Mouse (Mus musculus): Measurements from ENCODE around the gene Stx5a. TPM values are rescaled to one million over a fixed set of nuclear protein-coding genes. Genes with fewer than 3 reads are reported as not detected.
A peak's percentile ranks its signal among the peaks of the same experiment; 100 is the strongest.

The Stx5a gene
- polyA plus RNA-seq, 1 experiment, result 49.5 TPM

GRCm38 (mm10) chr19:8734334-8734733 lies 6.9 kb upstream of the Stx5a start:
- H3K79me2 ChIP-seq (ENCODE audit: control insufficient read depth, insufficient read depth), result peaks cover 21% of the 10 kb centered on the region
- H3ac ChIP-seq (ENCODE audit: control insufficient read depth, insufficient read length), result no peak overlapping the region
- peaks cover 13% of the 10 kb centered on the region for H3K36me3 ChIP-seq (ENCODE audit: control insufficient read depth, insufficient read depth)
- no peak overlapping the region for H3K4me3 ChIP-seq
- no peak overlapping the region for H3K4me2 ChIP-seq (ENCODE audit: low read depth)
- TF ChIP-seq MAX (IDR thresholded peaks at IDR 0.05; ENCODE audit: low read depth), result no peak
- no peak for TF ChIP-seq MYOG (IDR thresholded peaks at IDR 0.05; ENCODE audit: control insufficient read depth in 1 of 3, insufficient read depth in 1 of 3, insufficient read length in 2 of 3, low read depth in 2 of 3)
- no peak for TF ChIP-seq E2F4 (IDR thresholded peaks at IDR 0.05; ENCODE audit: insufficient read depth)
- no peak for TF ChIP-seq SRF (IDR thresholded peaks at IDR 0.05; ENCODE audit: control insufficient read depth, insufficient read length, low read depth)
- TF ChIP-seq POLR2AphosphoS2 (IDR thresholded peaks at IDR 0.05; ENCODE audit: insufficient read length, low read depth), result no peak
- TF ChIP-seq TCF3 (IDR thresholded peaks at IDR 0.05; ENCODE audit: insufficient read length, low read depth), result no peak
- TF ChIP-seq CEBPB (IDR thresholded peaks at IDR 0.05; ENCODE audit: insufficient read depth, poor library complexity, severe bottlenecking), result no peak
- TF ChIP-seq USF1 (IDR thresholded peaks at IDR 0.05; ENCODE audit: low read depth), result no peak
- no peak for TF ChIP-seq REST (IDR thresholded peaks at IDR 0.05; ENCODE audit: insufficient read depth, insufficient read length)
- no peak for TF ChIP-seq MYOD1 (IDR thresholded peaks at IDR 0.05; ENCODE audit: control insufficient read depth in 1 of 3, insufficient read length in 2 of 3, low read depth in 2 of 3)
- TF ChIP-seq POLR2A (IDR thresholded peaks at IDR 0.05; ENCODE audit: insufficient read length, low read depth), result no peak
- no peak for TF ChIP-seq TCF12 (IDR thresholded peaks at IDR 0.05; ENCODE audit: insufficient read depth, poor library complexity, severe bottlenecking)
- H3K27me3 ChIP-seq (ENCODE audit: control insufficient read depth, insufficient read depth, insufficient read length), result no peaks in the 10 kb centered on the region

GRCm38 (mm10) chr19:8735389-8736159 lies 5.6 kb upstream of the Stx5a start, which contains the start of gene Wdr74:
TSS of gene Wdr74 (plus strand) at chr19:8735827.
- Histone ChIP-seq H3K4me2 (ENCODE audit: low read depth) (peak within 1 kb of the TSS; percentile 92), H3K4me3 (peak within 1 kb of the TSS; percentile 97), H3ac (ENCODE audit: control insufficient read depth, insufficient read length) (peak within 1 kb of the TSS; percentile 33), H3K27me3 (ENCODE audit: control insufficient read depth, insufficient read depth, insufficient read length) (no peaks in the 10 kb centered on the region), H3K79me2 (ENCODE audit: control insufficient read depth, insufficient read depth) (peaks cover 21% of the 10 kb centered on the region), H3K36me3 (ENCODE audit: control insufficient read depth, insufficient read depth) (peaks cover 22% of the 10 kb centered on the region)
- TF ChIP-seq E2F4 (IDR thresholded peaks at IDR 0.05; ENCODE audit: insufficient read depth) (no peak), POLR2A (IDR thresholded peaks at IDR 0.05; ENCODE audit: insufficient read length, low read depth) (peak; percentile 98), REST (IDR thresholded peaks at IDR 0.05; ENCODE audit: insufficient read depth, insufficient read length) (peak; percentile 22), SRF (IDR thresholded peaks at IDR 0.05; ENCODE audit: control insufficient read depth, insufficient read length, low read depth) (peak; percentile 92), MYOD1 (IDR thresholded peaks at IDR 0.05; ENCODE audit: control insufficient read depth in 1 of 3, insufficient read length in 2 of 3, low read depth in 2 of 3) (no peak), POLR2AphosphoS2 (IDR thresholded peaks at IDR 0.05; ENCODE audit: insufficient read length, low read depth) (peak; percentile 97), CEBPB (IDR thresholded peaks at IDR 0.05; ENCODE audit: insufficient read depth, poor library complexity, severe bottlenecking) (no peak), MAX (IDR thresholded peaks at IDR 0.05; ENCODE audit: low read depth) (peak; percentile 50), TCF12 (IDR thresholded peaks at IDR 0.05; ENCODE audit: insufficient read depth, poor library complexity, severe bottlenecking) (no peak), MYOG (IDR thresholded peaks at IDR 0.05; ENCODE audit: control insufficient read depth in 1 of 3, insufficient read depth in 1 of 3, insufficient read length in 2 of 3, low read depth in 2 of 3) (no peak)

- no peak for TF ChIP-seq POLR2A (IDR thresholded peaks at IDR 0.05; ENCODE audit: insufficient read length, low read depth)
- no peak for TF ChIP-seq REST (IDR thresholded peaks at IDR 0.05; ENCODE audit: insufficient read depth, insufficient read length)
- no peak for TF ChIP-seq MYOG (IDR thresholded peaks at IDR 0.05; ENCODE audit: control insufficient read depth in 1 of 3, insufficient read depth in 1 of 3, insufficient read length in 2 of 3, low read depth in 2 of 3)
- TF ChIP-seq MYOD1 (IDR thresholded peaks at IDR 0.05; ENCODE audit: control insufficient read depth in 1 of 3, insufficient read length in 2 of 3, low read depth in 2 of 3), result no peak
- H3K4me3 ChIP-seq, result peak overlapping the region; percentile 97
- H3ac ChIP-seq (ENCODE audit: control insufficient read depth, insufficient read length), result peak overlapping the region; percentile 33
- peaks cover 21% of the 10 kb centered on the region for H3K79me2 ChIP-seq (ENCODE audit: control insufficient read depth, insufficient read depth)
- no peaks in the 10 kb centered on the region for H3K27me3 ChIP-seq (ENCODE audit: control insufficient read depth, insufficient read depth, insufficient read length)
- peaks cover 22% of the 10 kb centered on the region for H3K36me3 ChIP-seq (ENCODE audit: control insufficient read depth, insufficient read depth)
- peak overlapping the region; percentile 92 for H3K4me2 ChIP-seq (ENCODE audit: low read depth)
These were observed 5.1 kb upstream of the Stx5a start for GRCm38 (mm10) chr19:8736160-8736467.

GRCm38 (mm10) chr19:8738911-8739310 lies 2.3 kb upstream of the Stx5a start:
- TF ChIP-seq TCF3 (IDR thresholded peaks at IDR 0.05; ENCODE audit: insufficient read length, low read depth) (no peak), REST (IDR thresholded peaks at IDR 0.05; ENCODE audit: insufficient read depth, insufficient read length) (no peak), USF1 (IDR thresholded peaks at IDR 0.05; ENCODE audit: low read depth) (no peak)
- Histone ChIP-seq H3K36me3 (ENCODE audit: control insufficient read depth, insufficient read depth) (peaks cover 34% of the 10 kb centered on the region), H3K27me3 (ENCODE audit: control insufficient read depth, insufficient read depth, insufficient read length) (no peaks in the 10 kb centered on the region), H3K4me2 (ENCODE audit: low read depth) (no peak overlapping the region), H3ac (ENCODE audit: control insufficient read depth, insufficient read length) (no peak overlapping the region), H3K4me3 (no peak overlapping the region), H3K79me2 (ENCODE audit: control insufficient read depth, insufficient read depth) (peaks cover 44% of the 10 kb centered on the region)

- TF ChIP-seq MYOG (IDR thresholded peaks at IDR 0.05; ENCODE audit: control insufficient read depth in 1 of 3, insufficient read depth in 1 of 3, insufficient read length in 2 of 3, low read depth in 2 of 3), result no peak
- TF ChIP-seq USF1 (IDR thresholded peaks at IDR 0.05; ENCODE audit: low read depth), result no peak
- TF ChIP-seq SRF (IDR thresholded peaks at IDR 0.05; ENCODE audit: control insufficient read depth, insufficient read length, low read depth), result no peak
- no peak for TF ChIP-seq REST (IDR thresholded peaks at IDR 0.05; ENCODE audit: insufficient read depth, insufficient read length)
- TF ChIP-seq MAX (IDR thresholded peaks at IDR 0.05; ENCODE audit: low read depth), result no peak
- TF ChIP-seq POLR2AphosphoS2 (IDR thresholded peaks at IDR 0.05; ENCODE audit: insufficient read length, low read depth), result no peak
- no peak for TF ChIP-seq E2F4 (IDR thresholded peaks at IDR 0.05; ENCODE audit: insufficient read depth)
- no peak for TF ChIP-seq POLR2A (IDR thresholded peaks at IDR 0.05; ENCODE audit: insufficient read length, low read depth)
- TF ChIP-seq TCF12 (IDR thresholded peaks at IDR 0.05; ENCODE audit: insufficient read depth, poor library complexity, severe bottlenecking), result no peak
- TF ChIP-seq MYOD1 (IDR thresholded peaks at IDR 0.05; ENCODE audit: control insufficient read depth in 1 of 3, insufficient read length in 2 of 3, low read depth in 2 of 3), result no peak
- no peak for TF ChIP-seq CEBPB (IDR thresholded peaks at IDR 0.05; ENCODE audit: insufficient read depth, poor library complexity, severe bottlenecking)
- no peak for TF ChIP-seq TCF3 (IDR thresholded peaks at IDR 0.05; ENCODE audit: insufficient read length, low read depth)
- no peak overlapping the region for H3ac ChIP-seq (ENCODE audit: control insufficient read depth, insufficient read length)
- H3K4me3 ChIP-seq, result no peak overlapping the region
- H3K36me3 ChIP-seq (ENCODE audit: control insufficient read depth, insufficient read depth), result peaks cover 41% of the 10 kb centered on the region
- no peaks in the 10 kb centered on the region for H3K27me3 ChIP-seq (ENCODE audit: control insufficient read depth, insufficient read depth, insufficient read length)
- peaks cover 46% of the 10 kb centered on the region for H3K79me2 ChIP-seq (ENCODE audit: control insufficient read depth, insufficient read depth)
- H3K4me2 ChIP-seq (ENCODE audit: low read depth), result no peak overlapping the region
These were observed 1.6 kb upstream of the Stx5a start for GRCm38 (mm10) chr19:8739646-8740045.
